Mouse (Mus musculus): ENCODE results near the gene Cnksr3.

The Cnksr3 gene

DNA sequence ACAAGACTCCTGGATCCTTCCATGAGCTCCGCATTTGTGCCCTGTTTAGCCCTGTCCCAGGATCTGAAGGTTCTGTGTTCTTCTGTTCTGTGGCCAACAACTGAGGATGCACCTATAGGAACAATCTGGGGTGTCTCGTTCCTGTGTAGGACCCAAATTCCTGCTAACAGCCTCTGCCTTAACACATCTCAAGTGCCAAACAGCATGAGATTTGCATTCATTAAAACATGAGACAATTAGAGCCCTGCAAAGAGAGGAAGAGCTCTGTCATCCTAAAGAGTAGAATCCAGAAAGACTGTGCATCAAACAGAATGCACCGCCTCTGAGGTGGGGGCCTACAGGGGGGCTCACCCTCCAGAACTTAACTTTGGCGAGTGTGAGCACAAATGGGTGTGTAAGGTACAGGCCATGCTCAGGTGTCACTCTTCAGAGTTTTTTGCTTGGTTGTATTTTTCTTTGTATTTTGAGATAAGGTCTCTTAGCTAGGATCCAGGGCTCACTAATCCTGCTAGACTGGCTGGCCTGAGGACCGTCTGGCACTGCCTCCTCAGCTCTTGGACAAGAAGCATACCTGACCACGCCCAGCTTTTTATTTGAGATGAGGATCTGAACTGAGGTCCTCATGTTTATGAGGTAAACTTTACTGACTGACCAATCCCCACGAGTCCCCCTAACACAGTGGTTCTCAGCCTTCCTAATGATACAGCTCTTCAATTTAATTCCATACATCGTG lies 15.2 kb downstream of the Cnksr3 start:
- no peak for DNase-seq (ENCODE audit: low spot score in 2 of 2)

DNA sequence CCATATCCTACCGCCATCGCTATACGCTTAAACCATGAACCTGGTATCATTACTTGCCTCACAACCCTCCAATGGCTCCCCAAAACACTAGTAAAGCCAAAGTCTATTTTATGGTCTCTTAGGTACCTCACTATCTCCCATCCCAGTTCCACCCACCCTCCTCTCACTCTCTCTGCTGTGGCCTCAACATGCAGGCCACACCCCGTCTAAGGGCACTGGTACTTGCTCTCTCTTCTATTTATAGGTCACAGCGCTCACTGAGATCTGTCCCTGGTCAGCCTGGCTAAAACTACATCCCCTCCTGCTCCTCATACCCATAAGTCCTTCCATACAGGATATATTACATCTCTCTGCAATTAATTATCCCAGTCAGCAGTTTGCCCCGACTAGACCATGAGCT lies 16.1 kb downstream of the Cnksr3 start:
- DNase-seq (ENCODE audit: low spot score in 2 of 2), result no peak

DNA sequence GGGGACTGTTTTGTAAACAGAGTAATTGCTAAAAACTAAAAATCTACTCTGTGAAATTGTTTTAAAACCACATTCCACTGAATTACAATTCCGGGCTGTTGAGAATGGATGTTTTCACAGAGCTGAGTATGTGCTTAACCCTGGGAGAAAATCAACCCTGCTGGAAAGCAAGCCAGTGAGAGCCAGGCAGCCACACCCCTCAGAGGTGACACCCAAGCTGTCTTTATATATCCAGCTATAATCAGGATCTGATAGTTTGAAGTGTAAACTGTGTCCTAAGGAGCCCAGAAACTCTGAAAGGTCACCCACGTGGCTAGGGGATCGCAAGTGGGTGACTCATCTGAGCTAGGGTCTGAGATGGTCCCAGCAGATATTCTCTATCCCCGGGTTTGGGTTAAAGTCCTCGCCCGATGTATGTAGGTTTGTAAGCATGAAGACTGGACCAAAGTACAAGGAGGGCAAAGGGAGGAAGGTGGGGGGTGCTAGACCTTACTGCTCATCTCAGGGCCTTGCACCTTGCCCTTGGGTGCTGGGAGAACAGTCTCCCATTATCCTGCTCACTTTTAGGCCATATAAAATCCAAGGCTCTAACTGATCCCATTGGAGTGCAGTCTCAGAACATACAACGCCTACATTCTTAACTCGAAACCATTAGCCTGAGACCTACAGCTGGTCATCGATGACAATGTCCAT lies 20.2 kb downstream of the Cnksr3 start:
- no peak for DNase-seq (ENCODE audit: low spot score in 2 of 2)

DNA sequence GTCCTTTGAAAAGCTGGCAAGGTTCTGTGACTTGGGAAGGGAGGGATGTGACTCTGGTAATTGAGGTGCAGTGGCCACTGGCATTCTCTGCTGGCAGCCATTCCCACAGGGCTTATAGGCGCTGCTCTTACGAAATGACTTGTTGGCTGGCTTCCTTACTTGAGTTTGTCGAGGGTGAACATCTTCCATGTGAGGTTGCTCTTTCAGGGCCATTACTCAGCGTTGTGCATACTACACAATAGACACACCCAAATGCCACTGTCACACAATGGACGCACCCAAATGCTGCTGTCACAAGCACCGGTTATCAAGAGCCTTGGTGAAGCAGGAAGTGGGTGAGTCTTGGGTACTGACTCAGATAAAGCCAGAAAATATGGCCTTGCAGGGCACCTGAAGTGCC lies 22.8 kb downstream of the Cnksr3 start:
- DNase-seq (ENCODE audit: low spot score in 2 of 2), result no peak

DNA sequence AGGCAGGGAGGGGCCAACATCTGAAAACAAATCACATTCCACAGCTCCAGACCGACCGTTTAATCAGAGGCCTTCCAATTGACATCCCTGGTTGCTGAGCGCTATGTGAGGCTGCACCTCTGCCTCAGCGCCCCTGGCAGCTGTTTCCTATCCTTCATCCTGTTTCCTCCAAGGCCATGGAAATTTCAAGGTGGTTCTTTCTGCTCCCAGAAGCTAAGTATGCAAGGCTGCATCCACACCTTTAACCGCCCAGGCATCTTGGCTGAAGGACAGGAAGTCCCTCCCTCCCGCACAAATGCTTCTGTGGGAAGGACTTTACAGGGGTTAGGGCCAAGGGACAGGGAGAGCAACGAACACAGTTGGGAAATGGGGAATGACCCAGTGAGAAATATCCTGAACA lies 24.2 kb downstream of the Cnksr3 start:
- no peak for DNase-seq (ENCODE audit: low spot score in 2 of 2)

DNA sequence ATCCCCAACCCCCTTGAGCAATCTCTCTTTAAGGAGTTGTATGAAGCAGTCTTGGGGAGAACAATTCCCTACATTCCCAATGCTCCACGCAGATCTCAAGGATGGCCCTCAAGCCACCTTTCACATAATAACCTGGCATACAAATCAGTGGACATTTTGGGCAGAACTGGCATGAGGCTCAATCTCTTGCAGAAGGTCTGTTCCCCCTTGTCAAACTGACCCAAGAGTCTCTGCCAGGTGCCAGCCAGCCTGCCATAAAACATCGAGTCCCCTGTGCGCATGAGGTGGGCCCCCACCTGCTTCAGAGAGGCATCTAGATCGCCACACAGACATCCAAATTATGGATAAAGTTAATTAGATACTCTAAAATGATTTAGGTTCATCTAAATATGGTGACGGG lies 25.0 kb downstream of the Cnksr3 start:
- no peak for DNase-seq (ENCODE audit: low spot score in 2 of 2)

DNA sequence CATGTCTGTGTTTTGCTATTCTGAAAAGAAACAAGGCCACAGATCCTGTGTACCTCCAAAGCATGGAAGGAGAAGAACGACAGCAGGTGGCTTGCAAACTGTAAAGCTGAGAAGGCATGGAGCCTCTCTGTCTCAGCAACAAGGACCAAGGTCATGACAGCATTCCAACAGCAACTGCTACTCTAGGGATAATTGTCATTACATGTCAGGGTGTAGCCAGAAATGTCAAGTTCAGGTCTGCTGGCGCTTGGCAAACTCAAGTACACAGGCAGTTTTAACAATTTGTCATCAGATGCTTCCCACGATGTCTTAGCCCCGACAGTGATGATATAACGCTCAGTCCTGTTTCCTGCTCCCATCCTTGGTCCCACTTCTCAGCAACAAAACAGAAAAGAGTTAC lies 26.0 kb downstream of the Cnksr3 start:
- no peak for DNase-seq (ENCODE audit: low spot score in 2 of 2)

DNA sequence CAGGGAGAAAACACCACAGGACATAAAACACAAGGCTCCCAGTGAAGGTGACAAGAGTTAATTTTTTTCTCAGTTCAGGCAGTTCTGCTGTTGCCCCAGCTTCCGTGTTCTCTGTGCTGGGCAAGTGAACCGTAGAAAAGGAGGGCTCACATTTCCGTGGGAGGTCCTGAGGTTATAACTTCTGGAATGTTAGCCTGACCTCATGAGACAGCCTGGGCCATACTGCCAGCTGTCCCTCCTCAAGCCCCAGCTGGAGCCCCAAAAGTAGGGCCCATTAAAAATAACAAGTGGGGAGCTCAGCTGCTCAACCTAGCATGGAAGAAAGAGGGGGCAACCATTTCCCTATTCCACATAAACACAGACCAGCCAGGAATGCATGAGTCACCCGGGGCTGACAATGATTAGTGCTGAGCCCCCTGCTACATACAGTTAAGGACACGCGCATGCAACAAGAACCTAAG lies 28.8 kb downstream of the Cnksr3 start:
- no peak for DNase-seq (ENCODE audit: low spot score in 2 of 2)

DNA sequence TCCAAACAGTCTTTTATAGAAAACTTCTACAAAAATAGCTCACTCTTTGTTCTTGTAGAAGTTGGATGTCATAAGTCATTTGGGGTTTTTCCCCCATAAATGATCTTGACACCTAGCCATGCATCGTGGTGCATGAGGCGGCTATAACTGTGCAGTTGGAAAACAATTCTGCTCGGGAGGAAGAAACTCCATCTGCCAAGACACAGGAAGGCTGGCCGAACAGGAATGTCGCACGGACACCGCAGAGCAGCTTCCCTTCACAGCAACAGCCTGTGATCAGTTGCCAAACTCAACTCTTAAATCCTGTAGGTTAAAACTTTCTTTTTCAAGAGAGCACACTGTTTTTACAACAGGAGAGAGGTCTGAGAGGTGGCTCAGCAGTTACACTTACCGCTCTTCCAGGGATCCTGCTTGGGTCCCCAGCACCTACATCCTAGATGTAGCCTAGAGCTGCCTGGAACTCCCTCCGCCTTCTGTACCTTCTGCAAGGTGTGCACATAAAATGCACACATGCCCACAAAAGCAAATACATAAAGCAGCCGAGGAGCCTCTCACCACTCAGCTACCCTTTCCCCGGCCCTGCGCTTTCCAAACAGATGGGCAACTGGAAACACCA lies 29.4 kb downstream of the Cnksr3 start:
- DNase-seq (ENCODE audit: low spot score in 2 of 2), result no peak

DNA sequence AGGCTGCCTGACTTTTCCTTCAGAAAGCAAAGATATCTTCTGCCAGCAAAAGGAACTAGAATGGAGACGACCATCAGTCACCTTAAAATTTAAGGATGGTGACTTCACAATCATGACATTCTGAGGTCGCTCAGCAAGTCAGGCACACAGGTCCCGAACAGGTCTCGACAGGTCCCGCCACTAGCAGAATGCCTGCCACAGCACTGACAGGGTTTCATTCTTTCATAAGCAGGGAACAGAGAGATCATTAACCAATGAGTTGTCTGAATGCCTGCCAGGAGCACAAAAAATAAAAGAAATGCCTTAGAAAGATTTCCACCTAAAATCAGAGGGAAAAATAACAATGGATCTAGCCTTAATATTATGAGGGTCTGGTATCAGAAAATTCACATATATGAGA lies 31.7 kb downstream of the Cnksr3 start:
- no peak for DNase-seq (ENCODE audit: low spot score in 2 of 2)

DNA sequence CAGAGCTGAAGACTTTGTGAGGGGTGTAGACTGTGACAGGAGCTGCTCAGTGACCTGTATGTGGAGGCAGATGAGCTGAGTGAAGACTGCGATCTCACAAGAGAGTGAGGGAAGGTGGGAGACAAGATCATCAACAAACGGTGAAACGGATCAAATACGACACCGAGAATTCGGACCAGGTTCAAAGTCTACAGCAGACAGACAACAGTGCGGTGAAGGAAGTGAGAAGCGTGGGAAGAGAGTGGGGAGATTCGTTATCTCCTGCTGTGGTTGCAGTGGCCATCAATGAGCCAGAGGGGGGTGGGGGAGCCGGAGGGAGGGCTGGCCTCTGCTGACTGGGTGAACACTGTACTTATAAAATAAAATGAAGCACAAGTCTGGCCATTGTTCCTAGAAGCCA lies 33.5 kb downstream of the Cnksr3 start:
- no peak for DNase-seq (ENCODE audit: low spot score in 2 of 2)

DNA sequence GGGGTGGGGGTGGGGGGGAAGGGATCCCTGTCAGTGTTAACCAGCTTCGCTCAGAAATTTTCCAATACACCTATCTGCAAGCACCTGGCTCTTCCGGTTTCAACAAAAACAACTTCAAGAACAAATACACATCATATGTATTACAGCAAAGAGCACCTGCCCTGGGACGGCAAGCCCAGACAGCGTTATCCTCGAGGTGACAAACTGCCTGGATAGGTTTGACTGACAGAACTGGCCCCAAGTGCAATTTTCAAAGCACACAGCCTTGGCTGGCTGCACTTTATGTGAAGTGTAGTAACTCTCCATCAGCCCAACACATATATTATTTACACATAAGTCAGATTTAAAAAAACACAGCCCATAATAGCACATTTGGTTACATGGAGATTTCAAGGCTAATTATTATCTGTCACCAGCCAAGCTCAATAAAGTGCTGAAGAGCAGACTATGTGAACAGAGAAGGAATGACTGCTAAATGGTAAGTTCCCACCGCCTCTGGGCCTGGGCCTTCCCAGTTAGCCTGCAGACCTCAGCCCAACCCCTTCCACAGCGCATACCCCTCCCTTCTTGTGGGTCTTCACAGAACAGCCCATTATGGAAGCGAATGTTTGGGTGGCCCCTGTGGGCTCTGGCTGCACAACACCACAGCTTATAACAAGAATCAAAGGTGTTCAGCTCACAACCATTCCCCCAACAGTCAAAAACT lies 35.7 kb downstream of the Cnksr3 start:
- no peak for DNase-seq (ENCODE audit: low spot score in 2 of 2)

DNA sequence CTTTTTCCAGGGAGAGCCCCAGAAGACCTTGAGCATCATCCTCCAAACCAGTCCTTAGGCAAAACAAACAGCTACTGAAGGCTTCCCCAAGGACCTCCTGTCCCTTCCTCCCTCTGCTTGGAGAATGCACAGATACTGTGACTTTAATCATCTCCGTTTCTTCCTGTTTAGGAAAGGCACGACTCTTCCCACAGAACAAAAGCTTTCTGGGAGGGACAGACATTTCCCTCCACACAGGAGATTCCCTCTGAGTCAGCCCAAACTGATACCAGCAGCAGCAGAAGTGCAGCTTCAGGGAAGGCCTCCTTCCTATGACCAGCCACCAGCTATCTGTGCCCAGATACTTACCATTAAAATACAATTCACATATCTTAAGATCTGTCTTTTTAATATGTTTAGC lies 37.6 kb downstream of the Cnksr3 start:
- DNase-seq (ENCODE audit: low spot score in 2 of 2), result no peak

DNA sequence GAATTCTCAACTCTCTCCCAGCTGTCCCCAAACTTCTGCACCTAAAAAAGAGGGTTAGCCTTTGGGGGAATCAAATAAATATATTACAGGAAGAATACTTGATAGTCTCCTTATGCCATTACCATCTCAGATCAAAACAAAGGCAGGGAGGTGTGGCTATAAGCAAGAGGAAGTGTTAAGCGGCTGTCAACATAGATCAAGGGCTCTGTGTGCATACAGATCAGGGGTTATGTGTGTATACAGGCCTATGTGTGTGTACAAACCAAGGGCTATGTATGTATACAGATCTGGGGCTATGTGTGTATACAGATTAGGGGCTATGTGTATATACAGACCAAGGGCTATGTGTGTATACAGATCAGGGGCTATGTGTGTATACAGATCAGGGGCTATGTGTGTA lies 38.9 kb downstream of the Cnksr3 start:
- no peak for DNase-seq (ENCODE audit: low spot score in 2 of 2)

DNA sequence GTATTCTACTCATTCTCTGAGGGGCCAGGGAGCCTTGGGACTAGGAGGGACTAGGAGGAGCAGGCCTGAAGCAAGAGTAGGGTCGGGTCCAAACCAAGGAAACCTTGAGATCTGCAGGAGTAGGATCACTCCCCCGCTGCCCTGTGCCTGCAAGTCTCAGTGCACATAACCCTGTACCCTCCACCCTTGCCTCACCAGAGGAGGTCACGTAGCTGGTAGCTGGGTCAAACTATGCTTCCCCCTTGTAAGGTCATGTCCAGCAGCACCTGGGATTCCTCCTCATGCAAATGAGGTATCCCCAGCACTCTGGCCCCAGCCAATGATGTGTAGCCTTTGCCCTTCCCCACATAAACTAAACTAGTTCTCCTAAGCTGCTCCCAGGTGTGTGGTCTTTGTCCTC lies 41.6 kb downstream of the Cnksr3 start:
- DNase-seq (ENCODE audit: low spot score in 2 of 2), result no peak

DNA sequence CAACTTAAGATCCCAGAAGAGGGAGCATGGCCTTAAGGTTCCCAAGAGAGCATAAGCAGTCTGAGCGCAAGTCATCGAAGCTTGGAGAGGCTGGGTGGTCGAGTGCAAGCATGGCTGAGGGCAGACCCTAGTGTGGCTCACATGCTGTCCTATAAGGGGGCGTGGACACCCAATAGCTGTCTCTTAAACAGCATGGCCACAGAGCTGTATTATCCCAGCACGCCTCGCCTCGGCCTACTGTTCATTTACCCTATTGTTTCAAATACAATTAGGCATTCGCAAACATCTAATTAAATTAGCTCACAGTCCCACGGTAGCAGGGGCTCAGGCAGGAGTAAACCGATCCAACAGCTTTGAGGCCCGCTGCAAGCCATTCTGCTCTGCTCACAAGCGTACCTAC lies 49.0 kb downstream of the Cnksr3 start:
- no peak for DNase-seq (ENCODE audit: low spot score in 2 of 2)

DNA sequence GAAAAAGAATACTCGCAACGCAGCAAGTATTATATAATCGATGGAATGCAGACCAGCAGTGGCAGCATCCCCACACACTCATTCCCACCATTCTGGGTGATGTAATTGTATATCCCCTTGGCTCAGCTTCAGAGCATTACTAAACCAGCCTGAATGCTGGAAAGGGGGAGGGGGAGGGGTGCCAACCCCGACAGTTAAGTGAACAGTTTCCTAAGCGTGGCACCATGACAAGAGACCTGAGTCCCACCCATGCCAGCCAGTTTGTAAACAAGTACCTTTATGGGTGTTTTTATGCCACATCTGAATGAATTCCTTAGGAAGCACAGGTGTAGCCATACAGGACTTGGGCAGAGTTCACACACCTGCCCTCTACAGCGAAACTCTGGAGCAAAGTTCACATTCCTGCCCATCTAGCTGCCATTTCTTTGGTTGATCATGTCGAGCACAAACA lies 53.0 kb downstream of the Cnksr3 start:
- DNase-seq (ENCODE audit: low spot score in 2 of 2), result peak in 1 of 2 experiments; percentile 7

DNA sequence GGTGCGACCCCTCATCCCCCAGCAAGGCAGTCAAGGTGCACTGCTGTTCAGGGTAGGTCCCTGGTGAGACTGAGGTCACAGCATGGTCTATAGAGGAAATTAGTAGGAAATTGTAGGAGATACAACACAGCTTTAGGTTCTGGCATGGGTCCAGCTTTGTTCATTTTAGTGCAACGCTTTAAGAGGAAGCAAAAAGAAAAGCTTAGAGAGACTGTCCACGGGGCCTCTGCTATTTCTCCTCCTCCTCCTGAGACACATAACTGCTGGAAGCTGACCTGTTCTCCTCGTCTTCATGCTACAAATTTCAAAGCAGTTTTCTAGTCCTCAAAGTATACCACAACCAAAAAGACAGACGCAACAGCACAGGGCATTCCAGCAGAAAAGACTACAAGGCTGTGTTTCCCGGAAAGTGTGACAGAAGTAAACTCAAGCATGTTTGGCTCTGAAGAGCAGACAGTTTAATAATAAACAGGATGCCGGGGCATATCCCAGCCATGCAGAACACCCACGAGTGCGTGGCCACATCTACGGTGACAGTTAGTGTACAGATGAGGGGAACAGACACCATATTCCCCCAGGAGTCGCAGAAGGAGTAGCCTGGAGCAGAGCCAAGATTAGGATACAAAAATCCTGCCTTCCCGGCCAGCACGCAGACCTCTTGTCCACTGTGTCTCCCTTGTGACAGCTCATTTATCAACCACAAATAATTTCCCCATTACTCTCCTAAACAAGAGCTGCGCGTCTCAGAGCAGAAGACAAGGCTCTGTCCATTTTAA lies 53.6 kb downstream of the Cnksr3 start:
- peak in 1 of 2 experiments; percentile 12 for DNase-seq (ENCODE audit: low spot score in 2 of 2)

DNA sequence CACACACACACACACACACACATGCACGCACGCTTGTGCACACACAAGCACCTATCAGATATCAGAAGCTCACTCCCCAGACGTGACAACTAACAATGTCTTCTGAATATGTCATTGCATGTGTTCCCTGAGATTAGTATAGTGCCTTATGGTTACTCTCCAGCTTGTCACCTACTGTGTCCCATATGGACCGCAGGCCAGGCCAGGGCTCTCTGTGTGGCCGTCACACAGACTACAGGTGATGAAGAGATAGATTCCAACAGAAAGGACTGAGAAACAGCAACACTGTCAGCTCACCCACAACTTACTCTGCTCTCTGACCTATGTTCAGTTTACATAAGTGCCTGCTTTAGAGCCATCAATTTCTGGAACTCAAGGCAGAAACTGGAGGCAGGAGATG lies 57.2 kb downstream of the Cnksr3 start:
- DNase-seq (ENCODE audit: low spot score in 2 of 2), result no peak

DNA sequence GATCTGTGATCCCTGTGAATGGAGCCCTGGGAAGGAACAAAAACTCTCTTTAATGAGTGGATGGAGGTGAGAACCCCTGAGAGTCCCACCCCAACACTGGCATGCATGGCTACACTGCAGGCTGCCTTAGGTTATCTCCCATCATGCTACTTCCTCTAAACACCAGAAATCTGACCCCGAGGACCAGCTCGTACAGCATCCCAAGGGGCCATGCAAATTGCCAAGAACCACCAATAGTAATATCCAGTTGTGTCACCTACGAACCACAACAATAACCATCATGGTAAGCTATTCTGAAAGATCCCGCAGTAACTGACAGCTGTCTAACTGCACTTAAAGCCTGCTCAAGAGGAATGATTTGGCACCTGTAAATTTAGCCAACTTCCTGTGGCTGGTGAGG lies 59.1 kb downstream of the Cnksr3 start:
- DNase-seq (ENCODE audit: low spot score in 2 of 2), result no peak

Measured in right cerebral cortex, postnatal 36 days (tissue).